Mouse (Mus musculus) monocyte, adult 5-6 weeks (primary cell): ENCODE measurements around the gene Sytl3. TPM values are rescaled to one million over a fixed set of nuclear protein-coding genes. Genes with fewer than 3 reads are reported as not detected.
A peak's percentile ranks its signal among the peaks of the same experiment; 100 is the strongest.

ENCODE experiments used
- ATAC-seq: fragments of 153-309, 156-312 bp; replicated peaks from 2 replicates; pipeline ENCODE4 v1.8.0; 2017; ENCODE audit warnings: mild to moderate bottlenecking; ENCODE audit not compliant: low TSS enrichment, insufficient number of reproducible peaks, severe bottlenecking, poor library complexity, low FRiP score
- total RNA-seq: library from RNA; stranded (forward); fragments of 200-1000, 200-491, 200-594 nt; gene quantifications from 3 replicates; pipeline ENCODE4 v1.2.3, GENCODE M21; 2017

The Sytl3 gene
- total RNA-seq, 1 experiment from 2014 or later: 92.4 TPM

GRCm38 (mm10) chr17:6781273-6781672 is 122.4 kb downstream of the Sytl3 start:
- ATAC-seq: no peak

DNA sequence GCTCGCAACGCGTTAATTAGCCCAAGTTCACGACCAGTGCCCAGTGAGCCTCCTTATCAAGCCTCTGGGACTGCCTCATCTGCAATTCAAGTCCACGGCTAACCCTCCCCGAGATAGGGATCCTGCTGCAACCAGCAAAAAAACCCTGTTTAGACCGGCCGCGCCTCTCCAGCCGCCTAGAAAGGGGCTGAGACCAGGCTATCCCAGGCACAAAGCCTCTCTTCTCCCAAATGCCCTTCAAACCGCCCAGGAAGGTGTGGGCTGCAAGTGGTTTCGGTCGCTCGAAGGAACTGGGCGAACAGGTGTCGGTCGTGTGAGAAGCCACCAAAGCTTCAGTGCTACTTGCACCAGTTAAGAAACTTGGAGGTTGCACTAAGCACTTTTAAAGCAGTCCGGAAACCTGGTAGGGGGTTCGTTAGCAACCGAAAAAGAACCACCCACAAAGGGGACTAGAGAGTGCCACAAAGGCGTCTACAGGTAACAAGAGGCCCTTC is 123.2 kb downstream of the Sytl3 start:
- no peak for ATAC-seq

DNA sequence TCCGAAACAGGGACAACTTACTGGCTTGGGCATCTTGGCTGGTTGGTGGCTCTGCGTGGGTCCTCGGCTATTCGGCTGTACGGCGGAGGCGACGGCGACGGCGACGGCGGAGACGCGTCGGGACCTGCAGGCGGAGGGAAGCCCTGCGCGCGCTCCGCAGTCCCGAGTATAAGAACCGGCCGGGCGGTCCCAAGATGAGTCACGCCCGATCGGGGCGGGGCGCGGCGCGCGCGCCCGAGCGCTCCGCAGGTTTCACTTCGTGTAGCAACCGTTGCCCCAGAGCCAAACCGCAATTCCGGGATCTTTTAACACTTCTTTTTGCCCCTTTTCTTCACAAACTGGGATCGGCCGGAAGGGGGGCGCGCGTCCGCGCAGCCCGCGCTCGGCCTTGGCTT is 123.7 kb downstream of the Sytl3 start, which contains the start of gene Ezr:
Gene Ezr, minus strand, starts transcription at position 174 of the 395 bp plus-strand sequence.
- ATAC-seq: peak; percentile 40; the same call in 1 of the 2 replicates

DNA sequence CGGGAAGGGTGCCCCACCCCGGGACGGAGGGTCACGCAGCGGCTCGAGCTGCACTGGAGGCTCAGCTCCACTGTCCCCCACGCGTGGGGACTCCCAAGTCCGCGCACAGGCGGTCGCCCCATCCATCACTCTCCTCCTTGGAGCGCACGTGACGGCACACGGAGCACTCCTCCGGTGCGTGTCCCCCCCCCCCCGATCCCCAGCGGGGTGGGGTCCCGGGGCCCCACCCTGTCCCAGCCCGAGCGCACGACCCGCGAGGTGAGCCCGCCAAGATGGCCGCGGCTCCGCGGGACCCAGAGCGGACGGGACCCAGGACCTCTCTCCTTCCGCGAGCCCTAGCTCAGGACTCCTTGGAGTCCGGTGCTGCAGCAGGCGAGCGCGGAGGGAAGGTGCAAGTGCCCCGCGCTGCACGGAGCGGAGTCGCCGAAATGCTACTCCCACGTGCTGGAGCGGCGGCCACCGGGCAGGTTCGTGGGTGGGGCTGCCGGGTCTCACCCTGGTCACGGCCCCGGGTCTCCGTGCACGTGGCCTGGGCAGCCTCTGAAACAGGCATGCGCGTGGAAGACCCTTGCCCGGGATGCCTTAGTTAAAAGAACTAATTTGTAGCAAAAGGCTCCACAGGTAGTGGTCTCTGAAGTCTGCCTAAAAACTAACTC is 124.2 kb downstream of the Sytl3 start:
- no peak for ATAC-seq

DNA sequence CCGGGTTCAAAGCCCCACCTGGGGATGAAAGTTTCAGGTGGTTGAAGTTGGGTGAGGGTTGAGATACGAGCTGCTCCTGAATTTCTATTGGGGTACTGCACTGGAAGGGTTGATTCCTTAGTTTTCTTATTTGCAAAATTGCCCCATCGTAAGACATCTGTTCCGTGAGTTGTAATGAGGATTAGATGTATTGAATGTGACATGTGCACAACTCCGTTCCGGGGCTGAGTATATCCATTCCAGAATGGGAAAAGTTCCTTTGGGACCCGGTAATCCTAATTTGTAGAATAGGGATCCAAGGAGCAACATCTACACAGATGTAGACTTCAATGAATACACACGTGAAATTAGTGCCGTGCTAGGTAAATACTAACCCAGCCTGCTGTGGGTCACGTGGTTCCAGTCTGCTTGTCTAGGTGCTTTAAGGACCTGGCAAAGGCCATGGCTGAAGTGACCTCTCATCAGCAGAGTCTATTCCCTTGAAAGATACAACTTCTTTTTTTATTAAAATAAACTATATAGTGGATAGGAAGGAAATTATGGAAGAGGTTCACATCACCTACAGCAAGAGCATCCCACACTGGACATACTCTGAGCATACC is 125.0 kb downstream of the Sytl3 start:
- no peak for ATAC-seq

- ATAC-seq: no peak
These were observed 128.3 kb downstream of the Sytl3 start for GRCm38 (mm10) chr17:6787241-6787640.

Other genes with a start within 250 kb of the Sytl3 start
- 93.0 to 145 TPM (median 122 TPM) in 3 replicates for gene Dynlt1b, start 229.0 kb upstream of the Sytl3 start, total RNA-seq
- gene Dynlt1c, start 57.4 kb upstream of the Sytl3 start, total RNA-seq: 13.5 to 33.0 TPM (median 22.2 TPM) in 3 replicates
- 31.2 to 93.9 TPM (median 54.5 TPM) in 3 replicates for gene Dynlt1f, start 3.2 kb upstream of the Sytl3 start, total RNA-seq
- 389 to 480 TPM (median 421 TPM) in 3 replicates for gene Ezr, start 123.7 kb downstream of the Sytl3 start, total RNA-seq